Mouse (Mus musculus): ENCODE results near the gene Fam53b.

Gene Fam53b

GRCm38 (mm10) chr7:132790447-132791219 lies 23.1 kb downstream of the Fam53b start:
- DNase-seq (ENCODE audit: low read depth, low spot score): peak; percentile 22

GRCm38 (mm10) chr7:132788826-132789225 lies 24.9 kb downstream of the Fam53b start:
- DNase-seq (ENCODE audit: low read depth, low spot score): no peak

- no peak for DNase-seq (ENCODE audit: low read depth, low spot score)
Observed at GRCm38 (mm10) chr7:132787496-132788190, 26.0 kb downstream of the Fam53b start.

GRCm38 (mm10) chr7:132787022-132787421 lies 26.7 kb downstream of the Fam53b start:
- no peak for DNase-seq (ENCODE audit: low read depth, low spot score)

- no peak for DNase-seq (ENCODE audit: low read depth, low spot score)
Observed at GRCm38 (mm10) chr7:132786522-132786921, 27.2 kb downstream of the Fam53b start.

- DNase-seq (ENCODE audit: low read depth, low spot score): no peak
Observed at GRCm38 (mm10) chr7:132786011-132786410, 27.7 kb downstream of the Fam53b start.

- no peak for DNase-seq (ENCODE audit: low read depth, low spot score)
Observed at GRCm38 (mm10) chr7:132784101-132784500, 29.6 kb downstream of the Fam53b start.

- DNase-seq (ENCODE audit: low read depth, low spot score): no peak
Observed at GRCm38 (mm10) chr7:132781850-132782249, 31.8 kb downstream of the Fam53b start.

GRCm38 (mm10) chr7:132781130-132781814 lies 32.4 kb downstream of the Fam53b start:
- peak; percentile 47 for DNase-seq (ENCODE audit: low read depth, low spot score)

- DNase-seq (ENCODE audit: low read depth, low spot score): peak; percentile 88
Observed at GRCm38 (mm10) chr7:132780611-132781010, 33.1 kb downstream of the Fam53b start.

- DNase-seq (ENCODE audit: low read depth, low spot score): no peak
Observed at GRCm38 (mm10) chr7:132778630-132779029, 35.1 kb downstream of the Fam53b start.

GRCm38 (mm10) chr7:132777728-132778453 lies 35.8 kb downstream of the Fam53b start:
- no peak for DNase-seq (ENCODE audit: low read depth, low spot score)

GRCm38 (mm10) chr7:132777117-132777516 lies 36.6 kb downstream of the Fam53b start:
- no peak for DNase-seq (ENCODE audit: low read depth, low spot score)

- DNase-seq (ENCODE audit: low read depth, low spot score): peak; percentile 66
Observed at GRCm38 (mm10) chr7:132776338-132777111, 37.2 kb downstream of the Fam53b start.

GRCm38 (mm10) chr7:132775922-132776321 lies 37.8 kb downstream of the Fam53b start:
- no peak for DNase-seq (ENCODE audit: low read depth, low spot score)

GRCm38 (mm10) chr7:132775333-132775732 lies 38.4 kb downstream of the Fam53b start:
- DNase-seq (ENCODE audit: low read depth, low spot score): no peak

- DNase-seq (ENCODE audit: low read depth, low spot score): no peak
Observed at GRCm38 (mm10) chr7:132773011-132773705, 40.5 kb downstream of the Fam53b start.

- DNase-seq (ENCODE audit: low read depth, low spot score): no peak
Observed at GRCm38 (mm10) chr7:132772440-132772839, 41.2 kb downstream of the Fam53b start.

GRCm38 (mm10) chr7:132768498-132769344 lies 45.0 kb downstream of the Fam53b start:
- no peak for DNase-seq (ENCODE audit: low read depth, low spot score)

All from ES-CJ7 (cell line).